Mouse (Mus musculus) midbrain, postnatal 0 days (tissue): ENCODE measurements around the gene Tmem132c. TPM values are rescaled to one million over a fixed set of nuclear protein-coding genes. Genes with fewer than 3 reads are reported as not detected.

Experiments
- ATAC-seq: fragments of 200-750 bp; cut with Nextera tagmentation; 2 replicates; pipeline ENCODE4 v1.8.0; 2017; ENCODE audit warnings: moderate number of reproducible peaks, mild to moderate bottlenecking, moderate TSS enrichment, moderate library complexity; ENCODE audit not compliant: low FRiP score
- DNase-seq: peaks from one replicate; pipeline ENCODE4 v3.0.0-alpha.2; 2015; ENCODE audit warnings: low spot score
- H3K27ac ChIP-seq: fragments of 300-500 bp; sonication (generic); 2 replicates; pipeline ENCODE4 v1.5.1; 2014; ENCODE audit warnings: low read depth, mild to moderate bottlenecking, low read length, mixed read lengths
- H3K27me3 ChIP-seq: fragments of 300-500 bp; sonication (generic); 2 replicates; pipeline ENCODE4 v1.6.1; 2014; ENCODE audit warnings: low read length, control low read depth, mixed read lengths; ENCODE audit not compliant: insufficient read depth
- H3K36me3 ChIP-seq: fragments of 300-500 bp; sonication (generic); 2 replicates; pipeline ENCODE4 v1.6.1; 2014; ENCODE audit warnings: low read length, control low read depth, mixed read lengths; ENCODE audit not compliant: insufficient read depth
- H3K4me1 ChIP-seq: fragments of 300-500 bp; sonication (generic); 2 replicates; pipeline ENCODE4 v1.6.1; 2014; ENCODE audit warnings: mild to moderate bottlenecking, control low read depth, antibody characterized with exemption, low read length, mixed read lengths; ENCODE audit not compliant: insufficient read depth
- H3K4me2 ChIP-seq: fragments of 300-500 bp; sonication (generic); 2 replicates; pipeline ENCODE4 v1.6.1; 2014; ENCODE audit warnings: low read depth, mild to moderate bottlenecking, low read length, mixed read lengths; ENCODE audit not compliant: poor library complexity, severe bottlenecking
- H3K4me3 ChIP-seq: fragments of 300-500 bp; sonication (generic); 2 replicates; pipeline ENCODE4 v1.5.1; 2014; ENCODE audit warnings: low read depth, mild to moderate bottlenecking, low read length, moderate library complexity
- H3K9ac ChIP-seq: fragments of 300-500 bp; sonication (generic); replicated peaks from 2 replicates; pipeline ENCODE4 v1.6.1; 2014; ENCODE audit warnings: mild to moderate bottlenecking, low read length, moderate library complexity, mixed read lengths; ENCODE audit not compliant: poor library complexity, severe bottlenecking
- H3K9me3 ChIP-seq: fragments of 300-500 bp; sonication (generic); 2 replicates; pipeline ENCODE4 v1.6.1; 2016; ENCODE audit warnings: low read length, control low read depth
- CTCF ChIP-seq: IDR thresholded peaks from 2 replicates; pipeline ENCODE4 v1.5.1; 2016; ENCODE audit warnings: antibody characterized with exemption, mild to moderate bottlenecking
- WGBS: fragments of 180-500 bp; shearing (Covaris S2); extraction: QIAGEN DNeasy Blood & Tissue Kit; methylation state at CpG from one replicate; pipeline ENCODE4 v1.1.7; 2014; 5-methylcytosine and 5-hydroxymethylcytosine counted together
- polyA plus RNA-seq: library from polyadenylated mRNA; unstranded; fragments of >200 nt; fragmentation: Nextera tagmentation; extraction: Ambion mirVana; gene quantifications from 2 replicates; pipeline ENCODE4 v1.2.1, GENCODE M21; 2015
- total RNA-seq: library from RNA; depleted of rRNA; stranded (reverse); fragments of >200 nt; gene quantifications from 2 replicates; pipeline ENCODE4 v1.2.3, GENCODE M21; 2014

The Tmem132c gene
- total and polyA plus RNA-seq, 2 experiments from 2014 or later = 10.2 to 40.0 TPM

GRCm38 (mm10) chr5:127378521-127378920, 136.9 kb downstream of the Tmem132c start:
- Histone ChIP-seq H3K9me3 (no peaks in the 10 kb centered on the region), H3K27me3 (no peaks in the 10 kb centered on the region), H3K4me3 (no peak overlapping the region), H3K9ac (no peak overlapping the region), H3K27ac (no peak overlapping the region), H3K4me1 (no peaks in the 10 kb centered on the region), H3K36me3 (no peaks in the 10 kb centered on the region), H3K4me2 (no peak overlapping the region)
- no peak for TF ChIP-seq CTCF
- WGBS = 37% methylated on average over 5 of the region's 5 CpGs
- ATAC-seq (no peak), DNase-seq (peak; percentile 21)

- DNase-seq (no peak), ATAC-seq (no peak)
- 70% methylated on average over 2 of the region's 2 CpGs for WGBS
- Histone ChIP-seq H3K9ac (no peak overlapping the region), H3K4me3 (no peak overlapping the region), H3K27ac (no peak overlapping the region), H3K9me3 (no peaks in the 10 kb centered on the region), H3K36me3 (no peaks in the 10 kb centered on the region), H3K4me2 (no peak overlapping the region), H3K27me3 (no peaks in the 10 kb centered on the region), H3K4me1 (no peaks in the 10 kb centered on the region)
- no peak for TF ChIP-seq CTCF
These were observed 137.7 kb downstream of the Tmem132c start for GRCm38 (mm10) chr5:127379351-127379750.

GRCm38 (mm10) chr5:127381216-127381615, 139.6 kb downstream of the Tmem132c start:
- no peaks in the 10 kb centered on the region for H3K36me3 ChIP-seq
- no peak for TF ChIP-seq CTCF
- no peaks in the 10 kb centered on the region for H3K9me3 ChIP-seq
- 54% methylated on average over 4 of the region's 4 CpGs for WGBS
- H3K4me3 ChIP-seq = no peak overlapping the region
- no peak overlapping the region for H3K9ac ChIP-seq
- ATAC-seq = no peak
- no peak overlapping the region for H3K27ac ChIP-seq
- peak; percentile 58 for DNase-seq
- H3K4me1 ChIP-seq = no peaks in the 10 kb centered on the region
- no peaks in the 10 kb centered on the region for H3K27me3 ChIP-seq
- H3K4me2 ChIP-seq = no peak overlapping the region

GRCm38 (mm10) chr5:127382571-127382970, 141.0 kb downstream of the Tmem132c start:
- Histone ChIP-seq H3K27ac (no peak overlapping the region), H3K4me1 (no peaks in the 10 kb centered on the region), H3K9ac (no peak overlapping the region), H3K4me3 (no peak overlapping the region), H3K9me3 (no peaks in the 10 kb centered on the region), H3K36me3 (no peaks in the 10 kb centered on the region), H3K4me2 (no peak overlapping the region), H3K27me3 (no peaks in the 10 kb centered on the region)
- TF ChIP-seq CTCF = no peak
- ATAC-seq (no peak), DNase-seq (no peak)
- 58% methylated on average over 5 of the region's 5 CpGs for WGBS

- Histone ChIP-seq H3K4me1 (no peaks in the 10 kb centered on the region), H3K36me3 (no peaks in the 10 kb centered on the region), H3K27ac (no peak overlapping the region), H3K27me3 (no peaks in the 10 kb centered on the region), H3K9me3 (no peaks in the 10 kb centered on the region), H3K9ac (no peak overlapping the region), H3K4me2 (no peak overlapping the region), H3K4me3 (no peak overlapping the region)
- peak; percentile 35 for TF ChIP-seq CTCF
- DNase-seq = no peak
- ATAC-seq = no peak
- WGBS = 94% methylated on average over 5 of the region's 5 CpGs
These were observed 149.6 kb downstream of the Tmem132c start for GRCm38 (mm10) chr5:127391187-127391586.

- no peak overlapping the region for H3K4me3 ChIP-seq
- H3K9ac ChIP-seq = no peak overlapping the region
- DNase-seq = no peak
- H3K4me1 ChIP-seq = 0 out of 2 replicates have a peak, but pooled peaks cover 4% of the 10 kb centered on the region
- WGBS = 91% methylated on average over 9 of the region's 9 CpGs
- TF ChIP-seq CTCF = no peak
- H3K36me3 ChIP-seq = no peaks in the 10 kb centered on the region
- no peak overlapping the region for H3K27ac ChIP-seq
- no peaks in the 10 kb centered on the region for H3K27me3 ChIP-seq
- H3K4me2 ChIP-seq = no peak overlapping the region
- H3K9me3 ChIP-seq = no peaks in the 10 kb centered on the region
- no peak for ATAC-seq
These were observed 155.3 kb downstream of the Tmem132c start for GRCm38 (mm10) chr5:127396889-127397288.
